Mouse (Mus musculus) heart, embryonic 11.5 days (tissue): ENCODE measurements around the gene Grm4. TPM values are rescaled to one million over a fixed set of nuclear protein-coding genes. Genes with fewer than 3 reads are reported as not detected.

Source experiments
- ATAC-seq: fragments of 200-750 bp; cut with Nextera tagmentation; replicated peaks from 2 replicates; pipeline ENCODE4 v1.8.0; 2017; ENCODE audit warnings: moderate library complexity; ENCODE audit not compliant: insufficient number of reproducible peaks, low FRiP score, low TSS enrichment
- H3K27ac ChIP-seq: fragments of 300-500 bp; sonication (generic); 2 replicates; pipeline ENCODE4 v1.5.1; 2014; ENCODE audit warnings: mild to moderate bottlenecking, low read depth, low read length
- H3K27me3 ChIP-seq: fragments of 300-500 bp; sonication (generic); 2 replicates; pipeline ENCODE4 v1.6.1; 2014; ENCODE audit warnings: mild to moderate bottlenecking, low read length, mixed read lengths; ENCODE audit not compliant: control insufficient read depth, insufficient read depth
- H3K36me3 ChIP-seq: fragments of 300-500 bp; sonication (generic); 2 replicates; pipeline ENCODE4 v1.6.1; 2014; ENCODE audit warnings: mild to moderate bottlenecking, low read length, moderate library complexity, mixed read lengths; ENCODE audit not compliant: control insufficient read depth, insufficient read depth
- H3K4me1 ChIP-seq: fragments of 300-500 bp; sonication (generic); 2 replicates; pipeline ENCODE4 v1.6.1; 2014; ENCODE audit warnings: low read length; ENCODE audit not compliant: control insufficient read depth, insufficient read depth
- H3K4me2 ChIP-seq: fragments of 300-500 bp; sonication (generic); 2 replicates; pipeline ENCODE4 v1.6.1; 2014; ENCODE audit warnings: mild to moderate bottlenecking, moderate library complexity
- H3K4me3 ChIP-seq: fragments of 300-500 bp; sonication (generic); 2 replicates; pipeline ENCODE4 v1.5.1; 2014; ENCODE audit warnings: low read depth, low read length
- H3K9ac ChIP-seq: fragments of 300-500 bp; sonication (generic); 2 replicates; pipeline ENCODE4 v1.6.1; 2014; ENCODE audit warnings: mild to moderate bottlenecking, low read depth, low read length, moderate library complexity
- H3K9me3 ChIP-seq: fragments of 300-500 bp; sonication (generic); replicated peaks from 2 replicates; pipeline ENCODE4 v1.6.1; 2016; ENCODE audit warnings: low read length; ENCODE audit not compliant: control insufficient read depth
- WGBS: fragments of 180-500 bp; shearing (Covaris S2); extraction: QIAGEN DNeasy Blood & Tissue Kit; methylation state at CpG from one replicate; pipeline ENCODE4 v1.1.7; 2014; ENCODE audit not compliant: insufficient replicate concordance; 5-methylcytosine and 5-hydroxymethylcytosine counted together
- polyA plus RNA-seq: library from polyadenylated mRNA; unstranded; fragments of >200 nt; fragmentation: Nextera tagmentation; extraction: Ambion mirVana; gene quantifications from 2 replicates; pipeline ENCODE4 v1.2.1, GENCODE M21; 2014

Gene Grm4
- polyA plus RNA-seq, 1 experiment from 2014 or later = 0.07 TPM

GRCm38 (mm10) chr17:27554062-27554960, 33.1 kb upstream of the Grm4 start:
- Histone ChIP-seq H3K4me1 (peaks cover 26% of the 10 kb centered on the region), H3K4me3 (peak overlapping the region; percentile 91), H3K27me3 (no peaks in the 10 kb centered on the region), H3K36me3 (no peaks in the 10 kb centered on the region), H3K27ac (peak overlapping the region; percentile 99), H3K4me2 (peak overlapping the region; percentile 93), H3K9ac (peak overlapping the region; percentile 94), H3K9me3 (no peaks in the 10 kb centered on the region)
- ATAC-seq = no peak
- WGBS = 40% methylated on average over 20 of the region's 20 CpGs

GRCm38 (mm10) chr17:27552215-27553201, 31.3 kb upstream of the Grm4 start:
- no peak for ATAC-seq
- 75% methylated on average over 23 of the region's 23 CpGs for WGBS
- H3K27ac ChIP-seq = no peak overlapping the region
- no peaks in the 10 kb centered on the region for H3K27me3 ChIP-seq
- no peak overlapping the region for H3K9ac ChIP-seq
- no peaks in the 10 kb centered on the region for H3K36me3 ChIP-seq
- H3K9me3 ChIP-seq = no peaks in the 10 kb centered on the region
- no peak overlapping the region for H3K4me2 ChIP-seq
- peaks cover 12% of the 10 kb centered on the region for H3K4me1 ChIP-seq
- H3K4me3 ChIP-seq = no peak overlapping the region

- 59% methylated on average over 10 of the region's 10 CpGs for WGBS
- Histone ChIP-seq H3K27ac (no peak overlapping the region), H3K4me2 (no peak overlapping the region), H3K4me3 (no peak overlapping the region), H3K9ac (no peak overlapping the region), H3K36me3 (no peaks in the 10 kb centered on the region), H3K27me3 (no peaks in the 10 kb centered on the region), H3K9me3 (no peaks in the 10 kb centered on the region), H3K4me1 (peaks cover 12% of the 10 kb centered on the region)
- ATAC-seq = no peak
Measured at GRCm38 (mm10) chr17:27551393-27551940, 30.3 kb upstream of the Grm4 start.

GRCm38 (mm10) chr17:27549234-27549633, 28.0 kb upstream of the Grm4 start:
- ATAC-seq = no peak
- Histone ChIP-seq H3K4me2 (no peak overlapping the region), H3K4me1 (peaks cover 12% of the 10 kb centered on the region), H3K27ac (no peak overlapping the region), H3K27me3 (no peaks in the 10 kb centered on the region), H3K9ac (0 out of 2 replicates have a peak overlapping the region, but pooled peaks have one; percentile 44), H3K4me3 (no peak overlapping the region), H3K9me3 (no peaks in the 10 kb centered on the region), H3K36me3 (no peaks in the 10 kb centered on the region)
- WGBS = 62% methylated on average over 8 of the region's 8 CpGs

GRCm38 (mm10) chr17:27547253-27547868, 26.2 kb upstream of the Grm4 start:
- H3K4me3 ChIP-seq = no peak overlapping the region
- peak overlapping the region; percentile 49; the same call in 1 of the 2 replicates for H3K9ac ChIP-seq
- H3K36me3 ChIP-seq = no peaks in the 10 kb centered on the region
- WGBS = 63% methylated on average over 9 of the region's 9 CpGs
- no peak overlapping the region for H3K4me2 ChIP-seq
- no peak overlapping the region for H3K27ac ChIP-seq
- no peaks in the 10 kb centered on the region for H3K9me3 ChIP-seq
- ATAC-seq = 0 out of 2 replicates have a peak, but pooled peaks have one; percentile 29
- H3K4me1 ChIP-seq = peaks cover 8% of the 10 kb centered on the region
- H3K27me3 ChIP-seq = no peaks in the 10 kb centered on the region

GRCm38 (mm10) chr17:27546574-27547085, 25.4 kb upstream of the Grm4 start:
- Histone ChIP-seq H3K4me1 (peaks cover 8% of the 10 kb centered on the region), H3K9ac (peak overlapping the region; percentile 49; the same call in 1 of the 2 replicates), H3K27me3 (no peaks in the 10 kb centered on the region), H3K36me3 (no peaks in the 10 kb centered on the region), H3K27ac (no peak overlapping the region), H3K9me3 (no peaks in the 10 kb centered on the region), H3K4me2 (no peak overlapping the region), H3K4me3 (no peak overlapping the region)
- ATAC-seq = no peak
- 59% methylated on average over 7 of the region's 7 CpGs for WGBS

DNA sequence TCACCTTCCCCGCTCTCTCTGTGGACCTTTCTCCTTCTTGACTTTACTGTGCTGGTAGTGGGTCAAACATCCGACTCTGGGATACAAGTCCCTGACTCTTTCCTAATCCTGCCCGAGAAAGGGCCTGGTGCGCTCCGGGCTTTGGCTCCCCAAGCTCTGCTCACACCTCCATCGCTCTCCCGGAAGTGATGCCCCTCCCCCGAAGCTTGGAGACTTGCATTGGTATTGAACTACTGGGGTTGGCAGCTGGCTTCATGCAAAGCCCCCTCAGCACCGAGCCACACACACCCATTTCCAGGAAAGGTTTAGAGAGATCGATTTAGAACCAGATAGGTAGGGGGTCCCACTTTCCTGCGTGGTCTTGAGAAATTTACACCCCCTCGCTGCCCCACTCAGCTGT, 24.8 kb upstream of the Grm4 start:
- 40% methylated on average over 12 of the region's 12 CpGs for WGBS

GRCm38 (mm10) chr17:27544551-27544950, 23.3 kb upstream of the Grm4 start:
- Histone ChIP-seq H3K4me2 (no peak overlapping the region), H3K9ac (no peak overlapping the region), H3K4me3 (no peak overlapping the region), H3K4me1 (peaks cover 5% of the 10 kb centered on the region), H3K36me3 (no peaks in the 10 kb centered on the region), H3K9me3 (no peaks in the 10 kb centered on the region), H3K27ac (no peak overlapping the region), H3K27me3 (no peaks in the 10 kb centered on the region)
- 76% methylated on average over 11 of the region's 11 CpGs for WGBS
- no peak for ATAC-seq

More for the DNA sequence above, 24.8 kb upstream of the Grm4 start:
- no peak overlapping the region for H3K4me3 ChIP-seq
- H3K4me1 ChIP-seq = peaks cover 8% of the 10 kb centered on the region
- H3K27ac ChIP-seq = no peak overlapping the region
- no peaks in the 10 kb centered on the region for H3K9me3 ChIP-seq
- no peaks in the 10 kb centered on the region for H3K27me3 ChIP-seq
- no peak overlapping the region for H3K4me2 ChIP-seq
- no peaks in the 10 kb centered on the region for H3K36me3 ChIP-seq
- no peak for ATAC-seq
- no peak overlapping the region for H3K9ac ChIP-seq
